Mouse (Mus musculus) adrenal gland, postnatal 0 days (tissue): Measurements from ENCODE around the gene Zfp994. TPM values are rescaled to one million over a fixed set of nuclear protein-coding genes. Genes with fewer than 3 reads are reported as not detected.

Experiments used
- polyA plus RNA-seq: library from polyadenylated mRNA; unstranded; fragments of >200 nt; fragmentation: Nextera tagmentation; extraction: Ambion mirVana; gene quantifications from 2 replicates; pipeline ENCODE4 v1.2.1, GENCODE M21; 2015

The Zfp994 gene
- 3.2 and 4.9 TPM in 2 replicates for polyA plus RNA-seq

DNA sequence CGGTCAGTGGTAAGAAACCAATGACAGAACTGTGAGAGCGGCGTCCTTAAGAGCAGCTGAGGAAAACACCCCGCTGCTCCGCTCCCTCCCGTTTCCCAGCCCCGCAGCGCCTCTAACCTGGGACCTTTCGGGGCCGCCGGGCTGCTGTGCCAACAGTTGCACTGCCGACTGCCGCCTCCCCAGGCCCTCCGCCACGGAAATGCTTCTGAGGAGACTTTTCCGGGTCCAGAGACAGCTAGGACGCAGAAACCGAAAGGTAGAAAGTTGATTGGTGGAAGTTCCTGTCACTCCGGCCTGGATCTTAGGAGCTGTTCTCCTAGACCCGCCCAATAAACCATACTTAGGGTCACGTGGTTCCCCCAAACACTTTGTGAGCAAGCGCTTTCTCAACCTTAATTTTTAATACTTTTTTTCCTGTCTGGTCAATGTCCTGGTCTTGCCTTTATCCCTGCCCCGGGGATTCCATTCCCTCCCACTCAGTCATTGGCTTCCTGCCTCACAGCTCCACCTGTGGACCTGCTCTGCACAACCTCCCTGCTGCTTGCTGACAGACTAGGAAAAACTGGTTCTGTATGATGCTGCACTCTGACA, at the start of gene Zfp994:
Gene Zfp994 (minus strand): TSS at position 195 of the 591 bp plus-strand sequence.

DNA sequence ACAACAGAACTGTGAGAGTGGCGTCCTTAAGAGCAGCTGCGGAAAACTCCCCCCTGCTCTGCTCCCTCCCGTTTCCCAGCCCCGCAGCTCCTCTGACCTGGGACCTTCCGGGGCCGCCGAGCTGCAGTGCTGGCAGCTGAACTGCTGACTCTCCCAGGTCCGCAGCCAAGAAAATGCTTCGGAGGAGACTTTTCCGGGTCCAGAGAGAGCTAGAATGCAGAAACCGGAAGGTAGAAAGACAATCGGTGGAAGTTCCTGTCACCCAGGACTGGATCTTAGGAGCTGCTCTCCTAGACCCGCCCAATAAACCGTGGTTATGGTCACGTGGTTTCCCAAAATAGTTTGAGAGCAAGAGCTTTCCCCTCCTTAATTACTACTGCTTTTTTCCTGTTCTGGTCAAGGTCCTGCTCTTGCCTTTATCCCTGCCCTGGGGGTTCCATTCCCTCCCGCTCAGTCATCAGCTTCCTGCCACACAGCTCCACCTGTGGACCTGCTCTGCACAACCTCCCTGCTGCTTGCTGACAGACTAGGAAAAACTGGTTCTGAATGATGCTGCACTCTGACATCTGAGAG, 59.6 kb downstream of the Zfp994 start, which contains the start of gene Zfp947:
Gene Zfp947 (minus strand): TSS at position 469 of the 573 bp plus-strand sequence.

Other genes with a start within 250 kb of the Zfp994 start
- gene Zfp947, start 59.4 kb downstream of the Zfp994 start, polyA plus RNA-seq: 2.4 and 5.2 TPM in 2 replicates
- 13.4 and 14.5 TPM in 2 replicates for gene CT030661.1, start 89.2 kb upstream of the Zfp994 start, polyA plus RNA-seq
- 11.2 and 14.7 TPM in 2 replicates for gene Zfp944, start 135.8 kb upstream of the Zfp994 start, polyA plus RNA-seq
- 8.3 and 11.6 TPM in 2 replicates for gene Zfp758, start 135.8 kb upstream of the Zfp994 start, polyA plus RNA-seq
- gene Zfp946, start 198.6 kb upstream of the Zfp994 start, polyA plus RNA-seq: 7.7 and 9.9 TPM in 2 replicates